Mouse (Mus musculus) cerebellum, adult 2 months (tissue): ENCODE results near the gene Pla2g1b.

Experiments used
- CTCF ChIP-seq: fragments of 200-500 bp; IDR thresholded peaks from 2 replicates; pipeline ENCODE4 v1.5.1; 2011; ENCODE audit warnings: low read depth, mild to moderate bottlenecking, control low read depth, low read length, moderate library complexity, borderline replicate concordance; ENCODE audit not compliant: insufficient read depth
- POLR2A ChIP-seq: fragments of 200-500 bp; IDR thresholded peaks from 2 replicates; pipeline ENCODE4 v1.6.1; 2011; ENCODE audit warnings: low read length, control low read depth, borderline replicate concordance; ENCODE audit not compliant: insufficient read depth

- TF ChIP-seq CTCF, result no peak
- peak; percentile 81; the same call in 1 of the 2 replicates for TF ChIP-seq POLR2A
These were observed 9.5 kb downstream of the Pla2g1b start for GRCm38 (mm10) chr5:115475337-115476106.
